Mouse (Mus musculus): ENCODE results near the gene Gm20458. TPM values are rescaled to one million over a fixed set of nuclear protein-coding genes. Genes with fewer than 3 reads are reported as not detected.

The Gm20458 gene
- polyA plus RNA-seq, 1 experiment: not detected

GRCm38 (mm10) chr2:164522280-164522679, 61.5 kb downstream of the Gm20458 start:
- 27% methylated on average over 8 of the region's 8 CpGs for WGBS
- Histone ChIP-seq H3K4me1 (ENCODE audit: control insufficient read depth, insufficient read depth, low read length) (peaks cover 3% of the 10 kb centered on the region), H3K27ac (ENCODE audit: insufficient read depth, low read depth, low read length) (no peak overlapping the region), H3K4me3 (ENCODE audit: insufficient read depth, low read depth, low read length) (no peak overlapping the region)
- TF ChIP-seq CTCF (IDR thresholded peaks at IDR 0.05; ENCODE audit: insufficient read depth, low read depth, low read length) (no peak), POLR2A (IDR thresholded peaks at IDR 0.05; ENCODE audit: insufficient read depth, low read depth, low read length) (no peak)

- Histone ChIP-seq H3K4me1 (ENCODE audit: control insufficient read depth, insufficient read depth, low read length) (peaks cover 3% of the 10 kb centered on the region), H3K27ac (ENCODE audit: insufficient read depth, low read depth, low read length) (no peak overlapping the region), H3K4me3 (ENCODE audit: insufficient read depth, low read depth, low read length) (no peak overlapping the region)
- 76% methylated on average over 10 of the region's 10 CpGs for WGBS
- no peak for TF ChIP-seq POLR2A (IDR thresholded peaks at IDR 0.05; ENCODE audit: insufficient read depth, low read depth, low read length)
- no peak for TF ChIP-seq CTCF (IDR thresholded peaks at IDR 0.05; ENCODE audit: insufficient read depth, low read depth, low read length)
Measured at GRCm38 (mm10) chr2:164523301-164523773, 62.6 kb downstream of the Gm20458 start.

GRCm38 (mm10) chr2:164528557-164528956, 67.8 kb downstream of the Gm20458 start:
- 66% methylated on average over 5 of the region's 5 CpGs for WGBS
- Histone ChIP-seq H3K4me1 (ENCODE audit: control insufficient read depth, insufficient read depth, low read length) (no peaks in the 10 kb centered on the region), H3K27ac (ENCODE audit: insufficient read depth, low read depth, low read length) (no peak overlapping the region), H3K4me3 (ENCODE audit: insufficient read depth, low read depth, low read length) (no peak overlapping the region)
- TF ChIP-seq POLR2A (IDR thresholded peaks at IDR 0.05; ENCODE audit: insufficient read depth, low read depth, low read length) (no peak), CTCF (IDR thresholded peaks at IDR 0.05; ENCODE audit: insufficient read depth, low read depth, low read length) (no peak)

GRCm38 (mm10) chr2:164531169-164531568, 70.4 kb downstream of the Gm20458 start:
- Histone ChIP-seq H3K4me1 (ENCODE audit: control insufficient read depth, insufficient read depth, low read length) (no peaks in the 10 kb centered on the region), H3K27ac (ENCODE audit: insufficient read depth, low read depth, low read length) (no peak overlapping the region), H3K4me3 (ENCODE audit: insufficient read depth, low read depth, low read length) (no peak overlapping the region)
- TF ChIP-seq POLR2A (IDR thresholded peaks at IDR 0.05; ENCODE audit: insufficient read depth, low read depth, low read length) (no peak), CTCF (IDR thresholded peaks at IDR 0.05; ENCODE audit: insufficient read depth, low read depth, low read length) (no peak)
- whole genome bisulfite sequencing: 3% methylated on average over 3 of the region's 3 CpGs

GRCm38 (mm10) chr2:164534315-164534714, 73.5 kb downstream of the Gm20458 start:
- Histone ChIP-seq H3K4me1 (ENCODE audit: control insufficient read depth, insufficient read depth, low read length) (no peaks in the 10 kb centered on the region), H3K27ac (ENCODE audit: insufficient read depth, low read depth, low read length) (no peak overlapping the region), H3K4me3 (ENCODE audit: insufficient read depth, low read depth, low read length) (no peak overlapping the region)
- TF ChIP-seq POLR2A (IDR thresholded peaks at IDR 0.05; ENCODE audit: insufficient read depth, low read depth, low read length) (no peak), CTCF (IDR thresholded peaks at IDR 0.05; ENCODE audit: insufficient read depth, low read depth, low read length) (no peak)
- WGBS: 80% methylated on average over 10 of the region's 10 CpGs

GRCm38 (mm10) chr2:164537003-164537402, 76.2 kb downstream of the Gm20458 start:
- H3K27ac ChIP-seq (ENCODE audit: insufficient read depth, low read depth, low read length): no peak overlapping the region
- TF ChIP-seq POLR2A (IDR thresholded peaks at IDR 0.05; ENCODE audit: insufficient read depth, low read depth, low read length): no peak
- no peak for TF ChIP-seq CTCF (IDR thresholded peaks at IDR 0.05; ENCODE audit: insufficient read depth, low read depth, low read length)
- WGBS: 84% methylated on average over 4 of the region's 4 CpGs
- no peaks in the 10 kb centered on the region for H3K4me1 ChIP-seq (ENCODE audit: control insufficient read depth, insufficient read depth, low read length)
- H3K4me3 ChIP-seq (ENCODE audit: insufficient read depth, low read depth, low read length): no peak overlapping the region

Other genes with a start within 250 kb of the Gm20458 start
- not detected in 2 replicates for gene Wfdc15b, start 239.3 kb upstream of the Gm20458 start, polyA plus RNA-seq (2012; ENCODE audit: insufficient read depth, insufficient read length, low replicate concordance, missing spikeins)
- not detected in 2 replicates for gene Svs2, start 222.5 kb upstream of the Gm20458 start, polyA plus RNA-seq (2012; ENCODE audit: insufficient read depth, insufficient read length, low replicate concordance, missing spikeins)
- gene Svs3b, start 204.3 kb upstream of the Gm20458 start, polyA plus RNA-seq (2012; ENCODE audit: insufficient read depth, insufficient read length, low replicate concordance, missing spikeins): not detected in 2 replicates
- not detected in 2 replicates for gene Svs4, start 182.5 kb upstream of the Gm20458 start, polyA plus RNA-seq (2012; ENCODE audit: insufficient read depth, insufficient read length, low replicate concordance, missing spikeins)
- not detected in 2 replicates for gene Svs3a, start 171.7 kb upstream of the Gm20458 start, polyA plus RNA-seq (2012; ENCODE audit: insufficient read depth, insufficient read length, low replicate concordance, missing spikeins)
- not detected in 2 replicates for gene Svs6, start 144.2 kb upstream of the Gm20458 start, polyA plus RNA-seq (2012; ENCODE audit: insufficient read depth, insufficient read length, low replicate concordance, missing spikeins)
- gene Svs5, start 128.2 kb upstream of the Gm20458 start, polyA plus RNA-seq (2012; ENCODE audit: insufficient read depth, insufficient read length, low replicate concordance, missing spikeins): not detected in 2 replicates
- gene Slpi, start 71.9 kb upstream of the Gm20458 start, polyA plus RNA-seq (2012; ENCODE audit: insufficient read depth, insufficient read length, low replicate concordance, missing spikeins): not detected in 2 replicates
- gene Rbpjl, start 57.8 kb upstream of the Gm20458 start, polyA plus RNA-seq (2012; ENCODE audit: insufficient read depth, insufficient read length, low replicate concordance, missing spikeins): not detected in 2 replicates
- gene Matn4, start 55.8 kb upstream of the Gm20458 start, polyA plus RNA-seq (2012; ENCODE audit: insufficient read depth, insufficient read length, low replicate concordance, missing spikeins): not detected in 2 replicates
- gene Sdc4, start 17.1 kb upstream of the Gm20458 start, polyA plus RNA-seq (2012; ENCODE audit: insufficient read depth, insufficient read length, low replicate concordance, missing spikeins): 124 TPM in 1 of 2 replicates, not detected in the other
- gene Sys1, start 4.0 kb upstream of the Gm20458 start, polyA plus RNA-seq (2012; ENCODE audit: insufficient read depth, insufficient read length, low replicate concordance, missing spikeins): not detected in 2 replicates
- gene Trp53tg5, start 12.8 kb downstream of the Gm20458 start, polyA plus RNA-seq (2012; ENCODE audit: insufficient read depth, insufficient read length, low replicate concordance, missing spikeins): not detected in 2 replicates
- gene Dbndd2, start 25.1 kb downstream of the Gm20458 start, polyA plus RNA-seq (2012; ENCODE audit: insufficient read depth, insufficient read length, low replicate concordance, missing spikeins): 84.6 TPM in 1 of 2 replicates, not detected in the other
- not detected in 2 replicates for gene Pigt, start 36.6 kb downstream of the Gm20458 start, polyA plus RNA-seq (2012; ENCODE audit: insufficient read depth, insufficient read length, low replicate concordance, missing spikeins)
- gene Wfdc2, start 101.4 kb downstream of the Gm20458 start, polyA plus RNA-seq (2012; ENCODE audit: insufficient read depth, insufficient read length, low replicate concordance, missing spikeins): not detected in 2 replicates
- gene Spint3, start 112.5 kb downstream of the Gm20458 start, polyA plus RNA-seq (2012; ENCODE audit: insufficient read depth, insufficient read length, low replicate concordance, missing spikeins): not detected in 2 replicates
- not detected in 2 replicates for gene Wfdc6a, start 124.5 kb downstream of the Gm20458 start, polyA plus RNA-seq (2012; ENCODE audit: insufficient read depth, insufficient read length, low replicate concordance, missing spikeins)
- not detected in 2 replicates for gene Eppin, start 132.6 kb downstream of the Gm20458 start, polyA plus RNA-seq (2012; ENCODE audit: insufficient read depth, insufficient read length, low replicate concordance, missing spikeins)
- not detected in 2 replicates for gene Wfdc6b, start 152.6 kb downstream of the Gm20458 start, polyA plus RNA-seq (2012; ENCODE audit: insufficient read depth, insufficient read length, low replicate concordance, missing spikeins)
- not detected in 2 replicates for gene Wfdc8, start 152.7 kb downstream of the Gm20458 start, polyA plus RNA-seq (2012; ENCODE audit: insufficient read depth, insufficient read length, low replicate concordance, missing spikeins)
- not detected in 2 replicates for gene Wfdc16, start 177.8 kb downstream of the Gm20458 start, polyA plus RNA-seq (2012; ENCODE audit: insufficient read depth, insufficient read length, low replicate concordance, missing spikeins)
- not detected in 2 replicates for gene Wfdc10, start 195.1 kb downstream of the Gm20458 start, polyA plus RNA-seq (2012; ENCODE audit: insufficient read depth, insufficient read length, low replicate concordance, missing spikeins)
- gene Wfdc9, start 195.6 kb downstream of the Gm20458 start, polyA plus RNA-seq (2012; ENCODE audit: insufficient read depth, insufficient read length, low replicate concordance, missing spikeins): not detected in 2 replicates
- not detected in 2 replicates for gene Wfdc11, start 213.1 kb downstream of the Gm20458 start, polyA plus RNA-seq (2012; ENCODE audit: insufficient read depth, insufficient read length, low replicate concordance, missing spikeins)
- gene Wfdc13, start 224.1 kb downstream of the Gm20458 start, polyA plus RNA-seq (2012; ENCODE audit: insufficient read depth, insufficient read length, low replicate concordance, missing spikeins): not detected in 2 replicates
- not detected in 2 replicates for gene Spint4, start 237.5 kb downstream of the Gm20458 start, polyA plus RNA-seq (2012; ENCODE audit: insufficient read depth, insufficient read length, low replicate concordance, missing spikeins)

Measured in olfactory bulb, adult 2 months (tissue).